Mouse (Mus musculus): ENCODE results near the gene Lrr1. TPM values are rescaled to one million over a fixed set of nuclear protein-coding genes. Genes with fewer than 3 reads are reported as not detected.

The Lrr1 gene
- 1.2 TPM for polyA plus RNA-seq (2017; shearing (Covaris generic))

GRCm38 (mm10) chr12:69168461-69169106 lies at the start of gene Lrr1:
TSS of gene Lrr1 (plus strand) at chr12:69168814.

GRCm38 (mm10) chr12:69158765-69159577 lies 9.6 kb upstream of the Lrr1 start, which contains the start of gene Rps29:
TSS of gene Rps29 (minus strand) at chr12:69159186.

GRCm38 (mm10) chr12:69183583-69184308 lies 15.1 kb downstream of the Lrr1 start, which contains the start of the genes Rpl36al and Mgat2:
TSS of gene Rpl36al (minus strand) at chr12:69184083.
TSS of gene Mgat2 (plus strand) at chr12:69184157.

DNA sequence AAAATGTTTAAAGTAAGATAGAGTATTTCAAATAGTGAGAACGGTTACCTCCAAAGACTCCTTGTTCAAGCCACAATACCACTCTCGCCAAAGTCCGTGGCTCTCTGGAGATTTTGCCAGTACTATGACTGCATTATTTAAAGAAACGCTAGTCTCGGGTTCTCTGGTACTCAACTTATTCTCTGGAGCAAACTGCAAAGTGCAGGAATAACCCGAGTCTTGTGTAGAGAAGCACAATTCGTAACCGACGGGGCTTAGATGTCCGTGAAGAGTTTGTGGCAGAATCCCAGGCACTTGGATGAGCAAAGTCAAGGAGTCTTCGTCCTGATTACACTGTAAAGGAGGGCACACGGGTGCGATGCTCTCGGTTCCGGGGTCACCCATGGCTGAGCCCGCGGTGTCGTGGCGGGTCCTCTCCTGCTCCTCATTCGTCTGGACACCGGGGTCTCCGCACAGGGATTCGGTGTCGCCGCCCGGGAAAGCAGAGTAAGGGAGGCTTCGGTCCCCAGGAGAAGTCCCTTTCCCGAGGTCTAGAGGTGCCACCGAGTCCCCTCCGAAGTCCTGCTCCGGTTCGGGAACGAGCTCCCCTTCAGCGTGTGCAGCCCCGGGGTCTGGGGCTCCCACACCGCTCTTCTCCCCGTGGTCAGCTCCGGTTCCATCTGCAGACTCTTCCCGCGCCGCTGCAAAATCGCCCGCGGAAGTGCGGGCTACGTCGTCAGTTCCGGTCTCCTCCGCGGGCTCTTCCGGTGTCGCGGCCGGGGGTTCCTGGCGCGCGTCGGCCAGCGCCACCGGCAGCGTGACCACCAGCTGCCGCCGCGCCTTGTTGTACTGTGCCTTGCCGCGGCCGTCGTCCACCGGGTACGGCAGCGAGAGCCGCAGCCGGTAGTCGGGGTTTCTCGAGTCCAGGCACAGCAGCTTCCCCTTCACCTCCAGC lies 28.1 kb downstream of the Lrr1 start, which contains the start of gene Gm49383:
Gene Gm49383 (minus strand): TSS at position 661 of the 934 bp plus-strand sequence.

GRCm38 (mm10) chr12:69198164-69198535 lies 29.5 kb downstream of the Lrr1 start, which contains the start of gene Dnaaf2:
TSS of gene Dnaaf2 (minus strand) at chr12:69198429.

DNA sequence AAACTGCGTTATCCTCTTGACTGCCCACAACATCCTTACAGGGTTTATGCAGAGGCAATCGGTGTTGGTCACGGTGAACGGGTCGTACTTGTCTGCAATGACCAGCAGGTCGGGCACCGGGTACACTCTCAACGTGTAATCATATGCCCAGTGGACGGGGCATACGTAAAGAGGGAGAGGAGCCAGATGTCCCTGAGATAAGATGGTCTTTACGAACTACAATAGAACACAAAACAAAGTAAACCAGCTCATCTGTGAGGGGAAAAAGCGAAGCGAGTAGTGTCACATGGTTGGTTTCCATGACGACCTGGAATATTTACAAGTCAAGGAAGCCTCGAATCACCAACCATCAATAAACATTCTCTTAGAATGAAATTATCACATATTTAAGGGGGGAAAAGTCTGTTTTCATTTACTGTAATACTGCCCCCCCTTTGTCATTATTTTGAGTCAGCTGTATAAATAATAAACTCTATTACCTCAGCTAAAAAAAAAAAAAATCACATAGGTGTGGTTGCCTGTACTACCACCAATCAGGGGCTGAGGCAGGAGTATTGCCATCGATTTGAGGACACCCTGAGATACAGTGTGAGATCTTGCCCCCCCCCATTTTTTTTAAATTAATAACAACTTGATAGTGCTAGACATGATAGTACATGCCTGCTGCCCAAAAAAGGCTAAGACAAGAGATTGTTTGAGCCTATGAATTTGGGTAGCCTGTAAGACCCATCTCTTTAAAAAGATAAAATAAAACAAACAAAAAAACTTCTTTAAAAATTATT lies 35.6 kb downstream of the Lrr1 start, which contains the start of gene Gm49384:
Gene Gm49384 (minus strand): TSS at position 216 of the 782 bp plus-strand sequence.

GRCm38 (mm10) chr12:69227776-69228466 lies 59.3 kb downstream of the Lrr1 start, which contains the start of gene Pole2:
TSS of gene Pole2 (minus strand) at chr12:69228195.

Other genes with a start within 250 kb of the Lrr1 start
- gene Rps29, start 9.6 kb upstream of the Lrr1 start, polyA plus RNA-seq (2017; shearing (Covaris generic)), result 2,794 TPM
- gene Rpl36al, start 15.3 kb downstream of the Lrr1 start, polyA plus RNA-seq (2017; shearing (Covaris generic)), result 505 TPM
- gene Mgat2, start 15.3 kb downstream of the Lrr1 start, polyA plus RNA-seq (2017; shearing (Covaris generic)), result 10.8 TPM
- gene Gm49383, start 28.3 kb downstream of the Lrr1 start, polyA plus RNA-seq (2017; shearing (Covaris generic)), result 23.6 TPM
- 7.3 TPM for gene Dnaaf2, start 29.6 kb downstream of the Lrr1 start, polyA plus RNA-seq (2017; shearing (Covaris generic))
- 25.9 TPM for gene Gm49384, start 35.5 kb downstream of the Lrr1 start, polyA plus RNA-seq (2017; shearing (Covaris generic))
- gene Pole2, start 59.4 kb downstream of the Lrr1 start, polyA plus RNA-seq (2017; shearing (Covaris generic)), result 9.6 TPM
- gene Klhdc1, start 72.4 kb downstream of the Lrr1 start, polyA plus RNA-seq (2017; shearing (Covaris generic)), result 26.4 TPM
- 15.9 TPM for gene Klhdc2, start 127.9 kb downstream of the Lrr1 start, polyA plus RNA-seq (2017; shearing (Covaris generic))
- gene Nemf, start 188.4 kb downstream of the Lrr1 start, polyA plus RNA-seq (2017; shearing (Covaris generic)), result 151 TPM
- gene Arf6, start 203.3 kb downstream of the Lrr1 start, polyA plus RNA-seq (2017; shearing (Covaris generic)), result 13.5 TPM
- not detected for gene Gm9887, start 203.6 kb downstream of the Lrr1 start, polyA plus RNA-seq (2017; shearing (Covaris generic))